Mouse (Mus musculus) small intestine, adult 2 months (tissue): ENCODE results near the gene Grhpr.

Source experiments
- CTCF ChIP-seq: fragments of 200-500 bp; IDR thresholded peaks from 2 replicates; pipeline ENCODE4 v1.5.1; 2012; ENCODE audit warnings: low read depth, mild to moderate bottlenecking, control low read depth, inconsistent platforms, low read length, moderate library complexity, mixed read lengths; ENCODE audit not compliant: insufficient replicate concordance, insufficient read length; ENCODE audit errors: extremely low read depth
- POLR2A ChIP-seq: fragments of 200-500 bp; IDR thresholded peaks from 2 replicates; pipeline ENCODE4 v1.6.1; 2012; ENCODE audit warnings: low read depth, mild to moderate bottlenecking, control low read depth, inconsistent platforms, low read length, moderate library complexity

GRCm38 (mm10) chr4:44947464-44947863 lies 33.7 kb upstream of the Grhpr start:
- no peak for TF ChIP-seq POLR2A
- TF ChIP-seq CTCF, result no peak
